Comparison of ENCODE assay signal across 11 mouse cellular contexts in genomic region chr15:90346757-90347156, GRCm38 (mm10).
DNase-seq lines count a peak whose midpoint lies in the region; ATAC-seq and TF ChIP-seq lines count a peak whose summit lies in the region.
"Had no signal": no experiment of that assay in that cellular context is flagged by ENCODE, and none has a peak within 500 bp of the region (broad histone marks: within the 10 kb centered on the region; RNA-seq: fewer than 3 reads in every experiment).

No protein-coding gene starts in this region.

- no peaks in the 10 kb centered on the region; the same call in 1 of the 2 replicates for H3K4me1 ChIP-seq in hindbrain, postnatal 0 days (ENCODE audit: insufficient read depth, low read length)
- peaks cover 11% of the 10 kb centered on the region for H3K4me1 ChIP-seq in hindbrain, embryonic 13.5 days (replicated peaks)
- peaks cover 23% of the 10 kb centered on the region for H3K4me1 ChIP-seq in midbrain, embryonic 13.5 days (replicated peaks)

- no peak for ATAC-seq in hindbrain, postnatal 0 days
- ATAC-seq in hindbrain, embryonic 13.5 days (ENCODE audit: low FRiP score) = no peak
- ATAC-seq in midbrain, embryonic 13.5 days = no peak
- ATAC-seq in megakaryocyte, adult 5-6 weeks (ENCODE audit: poor library complexity, severe bottlenecking) = no peak
- ATAC-seq: activated CD4-positive, CD25-positive, alpha-beta regulatory T cell, adult 4 months had no signal

- H3K36me3 ChIP-seq in hindbrain, postnatal 0 days (ENCODE audit: insufficient read depth, low read length) = no peaks in the 10 kb centered on the region
- H3K36me3 ChIP-seq in hindbrain, embryonic 13.5 days = no peaks in the 10 kb centered on the region
- no peaks in the 10 kb centered on the region for H3K36me3 ChIP-seq in midbrain, embryonic 13.5 days
- H3K36me3 ChIP-seq: limb, embryonic 12.5 days had no signal

- H3K27ac ChIP-seq in hindbrain, postnatal 0 days = no peak overlapping the region
- H3K27ac ChIP-seq in hindbrain, embryonic 13.5 days = no peak overlapping the region
- H3K27ac ChIP-seq in midbrain, embryonic 13.5 days = peak overlapping the region; percentile 59
- H3K27ac ChIP-seq: limb, embryonic 12.5 days had no signal

- 60% methylated on average over 9 of the region's 9 CpGs for WGBS in hindbrain, postnatal 0 days
- 73% methylated on average over 9 of the region's 9 CpGs for WGBS in hindbrain, embryonic 13.5 days
- WGBS in midbrain, embryonic 13.5 days = 65% methylated on average over 9 of the region's 9 CpGs

- H3K4me3 ChIP-seq in hindbrain, postnatal 0 days (ENCODE audit: low read length) = no peak overlapping the region
- no peak overlapping the region for H3K4me3 ChIP-seq in hindbrain, embryonic 13.5 days
- H3K4me3 ChIP-seq in midbrain, embryonic 13.5 days (replicated peaks) = no peak overlapping the region
- H3K4me3 ChIP-seq: limb, embryonic 12.5 days had no signal

- TF ChIP-seq CTCF in hindbrain, postnatal 0 days (IDR thresholded peaks at IDR 0.05; ENCODE audit: low read depth) = no peak

- peak; percentile 4 to 8 for DNase-seq in cerebellum, postnatal 10 days
- DNase-seq in cerebellum, adult 9-11 months = no peak
- DNase-seq in hindbrain, postnatal 0 days (ENCODE audit: low spot score) = peak; percentile 44
- peak; percentile 53 for DNase-seq in kidney, adult 18-20 months
- DNase-seq in layer of hippocampus, postnatal 25 days (ENCODE audit: extremely low spot score in 1 of 2, low spot score in 1 of 2) = no peak
- DNase-seq: thymus, postnatal 36 days had no signal

- H3K9ac ChIP-seq in hindbrain, postnatal 0 days (replicated peaks; ENCODE audit: low read length) = no peak overlapping the region
- H3K9ac ChIP-seq in hindbrain, embryonic 13.5 days = no peak overlapping the region
- no peak overlapping the region for H3K9ac ChIP-seq in midbrain, embryonic 13.5 days (replicated peaks)
- H3K9ac ChIP-seq: limb, embryonic 12.5 days had no signal

- no peaks in the 10 kb centered on the region for H3K27me3 ChIP-seq in hindbrain, postnatal 0 days (ENCODE audit: insufficient read depth, low read length)
- H3K27me3 ChIP-seq in hindbrain, embryonic 13.5 days = no peaks in the 10 kb centered on the region
- no peaks in the 10 kb centered on the region for H3K27me3 ChIP-seq in midbrain, embryonic 13.5 days
- H3K27me3 ChIP-seq: limb, embryonic 12.5 days had no signal

- peak overlapping the region; percentile 11; the same call in 1 of the 2 replicates for H3K4me2 ChIP-seq in hindbrain, postnatal 0 days (ENCODE audit: low read depth, low read length)
- H3K4me2 ChIP-seq in hindbrain, embryonic 13.5 days = no peak overlapping the region
- H3K4me2 ChIP-seq in midbrain, embryonic 13.5 days (replicated peaks) = no peak overlapping the region
- H3K4me2 ChIP-seq: limb, embryonic 12.5 days had no signal

- no peaks in the 10 kb centered on the region for H3K9me3 ChIP-seq in hindbrain, postnatal 0 days (ENCODE audit: low read length)
- H3K9me3 ChIP-seq in hindbrain, embryonic 13.5 days = peaks cover 4% of the 10 kb centered on the region; the same call in 1 of the 2 replicates
- 0 out of 2 replicates have a peak, but pooled peaks cover 5% of the 10 kb centered on the region for H3K9me3 ChIP-seq in midbrain, embryonic 13.5 days

Comparison
In these comparisons a context has a peak if more than half of its experiments do, and no peak if none do; other contexts are left out.
1. DNase-seq: peak in cerebellum, postnatal 10 days (2 of 2), hindbrain, postnatal 0 days (single experiment) and kidney, adult 18-20 months (single experiment); none in cerebellum, adult 9-11 months (single experiment) and layer of hippocampus, postnatal 25 days (0 of 2).